Mouse (Mus musculus): ENCODE measurements around the gene Lrsam1. TPM values are rescaled to one million over a fixed set of nuclear protein-coding genes. Genes with fewer than 3 reads are reported as not detected.
"Not testable (repeated sequence)": the region's sequence is repeated elsewhere in the genome, so short reads cannot be mapped to it uniquely, and the experiment has no call there.

The Lrsam1 gene
- 13.4 and 13.6 TPM in 2 replicates for polyA plus RNA-seq (2015; fragmentation: Nextera tagmentation; extraction: Ambion mirVana)

GRCm38 (mm10) chr2:32961192-32961995, at the start of gene Lrsam1, which contains the start of gene Rpl12:
Lrsam1 (minus strand) TSS chr2:32961614.
Rpl12 (plus strand) TSS chr2:32961559.
- peak; percentile 82 for ATAC-seq (ENCODE audit: insufficient number of reproducible peaks, insufficient read depth, low FRiP score, low TSS enrichment, low read depth)
- H3K9ac ChIP-seq, result peak within 1 kb of the TSS; percentile 96
- H3K27ac ChIP-seq, result peak within 1 kb of the TSS; percentile 90
- peak within 1 kb of the TSS; percentile 89 for H3K4me2 ChIP-seq
- H3K27me3 ChIP-seq, result no peaks in the 10 kb centered on the region
- 3% methylated on average over 55 of the region's 55 CpGs for WGBS
- peak within 1 kb of the TSS; percentile 91 for H3K4me3 ChIP-seq
- peaks cover 39% of the 10 kb centered on the region for H3K36me3 ChIP-seq
- H3K4me1 ChIP-seq, result peaks cover 44% of the 10 kb centered on the region
- no peaks in the 10 kb centered on the region for H3K9me3 ChIP-seq

- WGBS, result 87% methylated on average over 4 of the region's 4 CpGs
- not testable (repeated sequence) for H3K27me3 ChIP-seq; H3K4me1 ChIP-seq; H3K27ac ChIP-seq; H3K4me3 ChIP-seq; H3K4me2 ChIP-seq; H3K9me3 ChIP-seq; H3K9ac ChIP-seq; ATAC-seq (ENCODE audit: insufficient number of reproducible peaks, insufficient read depth, low FRiP score, low TSS enrichment, low read depth); H3K36me3 ChIP-seq
Measured at GRCm38 (mm10) chr2:33009055-33009454, 47.6 kb upstream of the Lrsam1 start.

GRCm38 (mm10) chr2:33005041-33005440, 43.6 kb upstream of the Lrsam1 start:
- Histone ChIP-seq H3K9ac (no peak overlapping the region), H3K4me2 (no peak overlapping the region), H3K27me3 (no peaks in the 10 kb centered on the region), H3K9me3 (no peaks in the 10 kb centered on the region), H3K36me3 (0 out of 2 replicates have a peak, but pooled peaks cover 9% of the 10 kb centered on the region), H3K27ac (no peak overlapping the region), H3K4me1 (no peaks in the 10 kb centered on the region), H3K4me3 (no peak overlapping the region)
- WGBS, result 48% methylated on average over 5 of the region's 5 CpGs
- ATAC-seq (ENCODE audit: insufficient number of reproducible peaks, insufficient read depth, low FRiP score, low TSS enrichment, low read depth), result no peak

GRCm38 (mm10) chr2:33002144-33002543, 40.7 kb upstream of the Lrsam1 start:
- Histone ChIP-seq H3K9ac (no peak overlapping the region), H3K4me2 (no peak overlapping the region), H3K36me3 (0 out of 2 replicates have a peak, but pooled peaks cover 9% of the 10 kb centered on the region), H3K27me3 (no peaks in the 10 kb centered on the region), H3K4me1 (no peaks in the 10 kb centered on the region), H3K4me3 (no peak overlapping the region), H3K9me3 (no peaks in the 10 kb centered on the region), H3K27ac (no peak overlapping the region)
- ATAC-seq (ENCODE audit: insufficient number of reproducible peaks, insufficient read depth, low FRiP score, low TSS enrichment, low read depth), result no peak
- WGBS, result 82% methylated on average over 7 of the region's 7 CpGs

- H3K9me3 ChIP-seq, result no peaks in the 10 kb centered on the region
- no peaks in the 10 kb centered on the region for H3K4me1 ChIP-seq
- ATAC-seq (ENCODE audit: insufficient number of reproducible peaks, insufficient read depth, low FRiP score, low TSS enrichment, low read depth), result no peak
- no peaks in the 10 kb centered on the region for H3K27me3 ChIP-seq
- no peak overlapping the region for H3K27ac ChIP-seq
- H3K36me3 ChIP-seq, result 0 out of 2 replicates have a peak, but pooled peaks cover 3% of the 10 kb centered on the region
- no peak overlapping the region for H3K9ac ChIP-seq
- H3K4me2 ChIP-seq, result no peak overlapping the region
- WGBS, result 91% methylated on average over 2 of the region's 2 CpGs
- H3K4me3 ChIP-seq, result no peak overlapping the region
Measured at GRCm38 (mm10) chr2:32999752-33000151, 38.3 kb upstream of the Lrsam1 start.

GRCm38 (mm10) chr2:32997792-32998191, 36.4 kb upstream of the Lrsam1 start:
- no peaks in the 10 kb centered on the region for H3K9me3 ChIP-seq
- H3K4me2 ChIP-seq, result no peak overlapping the region
- WGBS, result 71% methylated on average over 4 of the region's 4 CpGs
- no peak overlapping the region for H3K27ac ChIP-seq
- no peaks in the 10 kb centered on the region for H3K27me3 ChIP-seq
- H3K4me1 ChIP-seq, result no peaks in the 10 kb centered on the region
- H3K9ac ChIP-seq, result no peak overlapping the region
- no peaks in the 10 kb centered on the region for H3K36me3 ChIP-seq
- no peak for ATAC-seq (ENCODE audit: insufficient number of reproducible peaks, insufficient read depth, low FRiP score, low TSS enrichment, low read depth)
- no peak overlapping the region for H3K4me3 ChIP-seq

- Histone ChIP-seq H3K27ac (no peak overlapping the region), H3K27me3 (no peaks in the 10 kb centered on the region), H3K9me3 (no peaks in the 10 kb centered on the region), H3K4me3 (no peak overlapping the region), H3K9ac (no peak overlapping the region), H3K4me2 (no peak overlapping the region), H3K4me1 (no peaks in the 10 kb centered on the region), H3K36me3 (no peaks in the 10 kb centered on the region)
- ATAC-seq (ENCODE audit: insufficient number of reproducible peaks, insufficient read depth, low FRiP score, low TSS enrichment, low read depth), result no peak
- 74% methylated on average over 6 of the region's 6 CpGs for WGBS
Measured at GRCm38 (mm10) chr2:32997081-32997480, 35.7 kb upstream of the Lrsam1 start.

- Histone ChIP-seq H3K36me3 (no peaks in the 10 kb centered on the region), H3K4me3 (no peak overlapping the region), H3K9me3 (no peaks in the 10 kb centered on the region), H3K27ac (no peak overlapping the region), H3K4me1 (no peaks in the 10 kb centered on the region), H3K9ac (no peak overlapping the region), H3K27me3 (no peaks in the 10 kb centered on the region), H3K4me2 (no peak overlapping the region)
- no peak for ATAC-seq (ENCODE audit: insufficient number of reproducible peaks, insufficient read depth, low FRiP score, low TSS enrichment, low read depth)
- 53% methylated on average over 6 of the region's 6 CpGs for WGBS
Measured at GRCm38 (mm10) chr2:32992130-32992529, 30.7 kb upstream of the Lrsam1 start.

GRCm38 (mm10) chr2:32990167-32990832, 28.9 kb upstream of the Lrsam1 start:
- WGBS, result 63% methylated on average over 13 of the region's 13 CpGs
- H3K4me2 ChIP-seq, result no peak overlapping the region
- H3K9ac ChIP-seq, result no peak overlapping the region
- H3K36me3 ChIP-seq, result no peaks in the 10 kb centered on the region
- H3K4me3 ChIP-seq, result no peak overlapping the region
- no peaks in the 10 kb centered on the region for H3K9me3 ChIP-seq
- no peak overlapping the region for H3K27ac ChIP-seq
- H3K27me3 ChIP-seq, result no peaks in the 10 kb centered on the region
- no peaks in the 10 kb centered on the region for H3K4me1 ChIP-seq
- ATAC-seq (ENCODE audit: insufficient number of reproducible peaks, insufficient read depth, low FRiP score, low TSS enrichment, low read depth), result no peak

- Histone ChIP-seq H3K27me3 (no peaks in the 10 kb centered on the region), H3K4me3 (no peak overlapping the region), H3K4me2 (no peak overlapping the region), H3K27ac (no peak overlapping the region), H3K9me3 (no peaks in the 10 kb centered on the region), H3K36me3 (no peaks in the 10 kb centered on the region), H3K9ac (no peak overlapping the region), H3K4me1 (no peaks in the 10 kb centered on the region)
- ATAC-seq (ENCODE audit: insufficient number of reproducible peaks, insufficient read depth, low FRiP score, low TSS enrichment, low read depth), result no peak
- WGBS, result 72% methylated on average over 3 of the region's 3 CpGs
Measured at GRCm38 (mm10) chr2:32989376-32989775, 28.0 kb upstream of the Lrsam1 start.

GRCm38 (mm10) chr2:32985844-32986243, 24.4 kb upstream of the Lrsam1 start:
- WGBS, result 72% methylated on average over 8 of the region's 8 CpGs
- Histone ChIP-seq H3K4me1 (peaks cover 11% of the 10 kb centered on the region), H3K9ac (no peak overlapping the region)

GRCm38 (mm10) chr2:32983617-32984016, 22.2 kb upstream of the Lrsam1 start:
- Histone ChIP-seq H3K27me3 (no peaks in the 10 kb centered on the region), H3K36me3 (no peaks in the 10 kb centered on the region), H3K9ac (no peak overlapping the region), H3K9me3 (no peaks in the 10 kb centered on the region), H3K27ac (no peak overlapping the region), H3K4me3 (no peak overlapping the region), H3K4me2 (no peak overlapping the region), H3K4me1 (peaks cover 17% of the 10 kb centered on the region)
- no peak for ATAC-seq (ENCODE audit: insufficient number of reproducible peaks, insufficient read depth, low FRiP score, low TSS enrichment, low read depth)
- WGBS, result 43% methylated on average over 6 of the region's 6 CpGs

More at GRCm38 (mm10) chr2:32985844-32986243, 24.4 kb upstream of the Lrsam1 start:
- Histone ChIP-seq H3K9me3 (no peaks in the 10 kb centered on the region), H3K27ac (no peak overlapping the region), H3K36me3 (no peaks in the 10 kb centered on the region), H3K4me2 (no peak overlapping the region), H3K4me3 (no peak overlapping the region), H3K27me3 (no peaks in the 10 kb centered on the region)
- no peak for ATAC-seq (ENCODE audit: insufficient number of reproducible peaks, insufficient read depth, low FRiP score, low TSS enrichment, low read depth)

Measured in embryonic facial prominence, embryonic 13.5 days (tissue).